ENCODE assay signal across 22 mouse cellular contexts in the genomic region with DNA sequence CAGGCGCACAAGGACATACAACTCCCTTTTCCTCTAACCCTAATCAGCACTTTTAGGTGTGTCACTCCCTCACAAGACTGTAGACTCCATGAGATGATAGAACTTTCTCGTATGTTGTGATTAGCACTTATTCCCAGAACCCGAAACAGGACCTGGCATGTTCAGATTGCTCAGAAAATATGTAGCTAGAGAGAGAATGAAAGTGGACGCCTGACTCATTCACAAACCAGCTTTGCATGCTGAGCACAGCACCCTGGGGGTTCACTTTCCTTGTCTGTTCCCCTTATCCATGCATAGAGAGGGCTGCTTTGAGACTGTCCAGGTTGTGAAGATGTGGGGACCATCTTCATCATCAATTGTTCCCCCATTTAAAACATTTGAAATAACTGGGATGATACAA.
"Had no signal": no experiment of that assay in that cellular context is flagged by ENCODE, and none has a peak within 500 bp of the region (broad histone marks: within the 10 kb centered on the region; RNA-seq: fewer than 3 reads in every experiment).

No protein-coding gene starts in this region.

- H3K27ac ChIP-seq: limb, embryonic 10.5 days; limb, embryonic 13.5 days; liver, embryonic 13.5 days; lung, embryonic 15.5 days; midbrain, embryonic 10.5 days; midbrain, embryonic 13.5 days; neural tube, embryonic 13.5 days had no signal

- H3K4me2 ChIP-seq: limb, embryonic 13.5 days; liver, embryonic 13.5 days; lung, embryonic 15.5 days; midbrain, embryonic 13.5 days; neural tube, embryonic 13.5 days had no signal

- H3K9me3 ChIP-seq: limb, embryonic 10.5 days; limb, embryonic 13.5 days; liver, embryonic 13.5 days; lung, embryonic 15.5 days; megakaryocyte, embryonic 14.5 days; midbrain, embryonic 10.5 days; midbrain, embryonic 13.5 days; neural tube, embryonic 13.5 days had no signal

- H3K4me3 ChIP-seq: limb, embryonic 10.5 days; limb, embryonic 13.5 days; liver, embryonic 13.5 days; lung, embryonic 15.5 days; megakaryocyte, embryonic 14.5 days; midbrain, embryonic 10.5 days; midbrain, embryonic 13.5 days; myocyte; neural tube, embryonic 13.5 days had no signal

- ATAC-seq: intestine, embryonic 16.5 days; midbrain, embryonic 13.5 days; midbrain, embryonic 16.5 days had no signal

- DNase-seq: kidney, adult 18-20 months; kidney, adult 9 months; kidney, postnatal 14 days; kidney, postnatal 4 days; layer of hippocampus, adult 9-11 months; liver; liver, embryonic 13.5 days; lung, postnatal 10 days; lung, postnatal 36 days; retina, postnatal 1 day; thymus, adult 18-20 months; thymus, postnatal 36 days had no signal

- H3K9ac ChIP-seq: limb, embryonic 13.5 days; liver, embryonic 13.5 days; lung, embryonic 15.5 days; midbrain, embryonic 13.5 days; neural tube, embryonic 13.5 days had no signal

- H3K36me3 ChIP-seq: limb, embryonic 10.5 days; limb, embryonic 13.5 days; liver, embryonic 13.5 days; lung, embryonic 15.5 days; midbrain, embryonic 10.5 days; midbrain, embryonic 13.5 days; neural tube, embryonic 13.5 days had no signal

- H3K27me3 ChIP-seq: limb, embryonic 13.5 days; liver, embryonic 13.5 days; lung, embryonic 15.5 days; megakaryocyte, embryonic 14.5 days; midbrain, embryonic 13.5 days; neural tube, embryonic 13.5 days had no signal

- H3K4me1 ChIP-seq: limb, embryonic 10.5 days; limb, embryonic 13.5 days; liver, embryonic 13.5 days; megakaryocyte, embryonic 14.5 days; midbrain, embryonic 10.5 days; midbrain, embryonic 13.5 days; neural tube, embryonic 13.5 days had no signal
